Mouse (Mus musculus): Measurements from ENCODE around the gene Slc25a3.

DNA sequence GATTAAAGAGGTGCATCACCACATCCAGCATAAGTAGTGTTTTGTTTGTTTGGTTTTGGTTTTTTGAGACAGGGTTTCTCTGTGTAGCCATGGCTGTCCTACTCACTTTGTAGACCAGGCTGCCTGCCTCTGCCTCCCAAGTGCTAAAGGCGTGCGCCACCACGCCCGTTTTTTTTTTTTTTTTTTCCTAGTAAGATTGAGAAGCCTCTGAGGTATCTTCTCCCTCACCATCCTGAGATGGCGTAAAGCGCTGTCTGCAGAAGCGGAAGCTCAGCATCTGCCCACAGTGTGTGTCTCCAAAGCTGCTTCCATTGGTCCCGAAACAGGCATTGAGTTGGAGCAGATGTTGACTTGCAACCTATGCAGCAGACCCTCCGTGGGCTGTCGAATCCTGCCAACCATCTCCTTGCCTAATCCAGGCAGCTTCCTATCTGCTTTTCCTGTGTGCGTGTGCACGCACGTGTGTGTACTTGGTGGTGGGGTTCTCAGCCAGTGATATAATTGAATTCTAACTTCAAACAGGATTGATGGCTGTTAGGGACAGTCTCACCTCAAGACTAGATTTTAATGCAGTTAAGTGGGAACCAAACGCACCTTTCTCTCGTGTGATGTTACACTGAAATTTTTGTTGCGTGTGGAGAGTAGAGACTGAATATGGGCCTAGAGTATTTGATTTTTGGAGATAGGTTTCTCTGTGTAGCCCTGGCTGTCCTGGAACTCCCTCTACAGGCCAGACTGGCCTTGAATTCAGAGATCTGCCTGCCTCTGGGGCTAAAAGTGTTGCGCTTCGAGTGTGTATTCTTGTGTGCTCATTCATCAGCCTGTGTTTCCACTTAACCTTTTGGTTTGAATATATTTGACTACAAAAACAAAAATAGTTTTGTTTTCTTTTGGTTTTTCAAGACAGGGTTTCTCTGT, 19.7 kb upstream of the Slc25a3 start:
- no peak for TF ChIP-seq CTCF (IDR thresholded peaks at IDR 0.05; ENCODE audit: insufficient read depth, low read length)
- TF ChIP-seq POLR2A (IDR thresholded peaks at IDR 0.05; ENCODE audit: borderline replicate concordance, extremely low read depth, low read depth, low read length): no peak

Measured in lung, adult 2 months (tissue).